Mouse (Mus musculus): ENCODE measurements around the gene Zfp661.

DNA sequence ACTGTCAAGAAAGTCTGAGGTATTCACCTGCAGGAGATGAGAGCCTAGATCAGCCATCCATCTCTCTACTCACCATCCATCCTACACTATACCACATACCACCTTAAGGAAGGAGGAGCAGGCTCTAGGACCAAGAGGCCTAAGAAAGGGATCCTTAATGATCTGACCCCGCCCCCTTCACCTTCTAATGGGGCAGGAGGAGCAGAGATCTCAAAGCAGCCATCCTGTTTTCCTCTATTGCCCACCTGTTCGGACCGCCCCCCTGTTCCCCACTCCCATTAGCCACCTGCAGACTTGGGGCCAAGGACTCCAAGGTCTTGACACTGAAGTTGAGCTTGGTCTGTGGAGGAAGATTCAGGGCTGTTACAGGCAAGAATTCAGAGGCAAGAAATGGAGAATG is 56.5 kb downstream of the Zfp661 start:
- TF ChIP-seq EP300 (IDR thresholded peaks at IDR 0.05) (no peak), CTCF (IDR thresholded peaks at IDR 0.05) (no peak)

All from lung, postnatal 0 days (tissue).